Comparison of ENCODE assay signal across 8 mouse cellular contexts in genomic region chr4:108878963-108879822, GRCm38 (mm10). TPM values are rescaled to one million over a fixed set of nuclear protein-coding genes. Genes with fewer than 3 reads are reported as not detected.
DNase-seq lines count a peak whose midpoint lies in the region; ATAC-seq lines count a peak whose summit lies in the region.

Rab3b (plus strand) TSS chr4:108879063.

- peak; percentile 91 for ATAC-seq in megakaryocyte, adult 5-6 weeks (ENCODE audit: poor library complexity, severe bottlenecking)

- peak; percentile 28 for DNase-seq in adrenal gland, adult 8-10 months
- peak; percentile 24 to 49 for DNase-seq in cerebellum, postnatal 4 days (ENCODE audit: low spot score in 2 of 2)
- DNase-seq in gastrocnemius, adult 18-20 months (ENCODE audit: low spot score) = peak; percentile 33
- DNase-seq in induced T-regulatory cell, adult 2 months (ENCODE audit: low read depth) = peak; percentile 67
- peak; percentile 6 to 24 for DNase-seq in left cerebral cortex, adult 8-10 months (ENCODE audit: low spot score in 2 of 2)
- DNase-seq in right cerebral cortex, postnatal 10 days (ENCODE audit: low spot score in 2 of 2) = peak; percentile 70 to 77
- peak; percentile 47 to 51 for DNase-seq in urinary bladder, postnatal 36 days (ENCODE audit: low spot score in 2 of 2)

RNA-seq across cellular contexts. Expression of gene Rab3b, which starts in this region (rescaled TPM):
- total RNA-seq in adrenal gland, adult 8-10 months (2022) = 10 to 100 TPM; 46.9 to 74.2 (median 55.2) TPM
- under 1 TPM; 0.14 to 0.21 TPM for total RNA-seq in gastrocnemius, adult 18-20 months (2021)
- total RNA-seq in left cerebral cortex, adult 8-10 months (2022) = 10 to 100 TPM; 79.8 to 85.4 (median 84.3) TPM
- 0.82 TPM in 1 of 2 replicates, not detected in the other for total RNA-seq in megakaryocyte, adult 5-6 weeks (2015)
- 0.95 TPM in 1 of 2 replicates, not detected in the other for total RNA-seq in megakaryocyte, adult 5-6 weeks (2017)

Comparison
In these comparisons a context has a peak if more than half of its experiments do, and no peak if none do; other contexts are left out.
1. Peak in every context shown above with its lines: DNase-seq and ATAC-seq.
2. RNA of gene Rab3b (total RNA-seq): 79.8 to 85.4 TPM in left cerebral cortex, adult 8-10 months and 46.9 to 74.2 TPM in adrenal gland, adult 8-10 months; 0.82 to 0.95 TPM in megakaryocyte, adult 5-6 weeks and 0.14 to 0.21 TPM in gastrocnemius, adult 18-20 months; every median in the first group is over 10 times any median in the second.
3. Peak in DNase-seq in gastrocnemius, adult 18-20 months; RNA of the gene not detected or under 1 TPM.
4. Peak in ATAC-seq in megakaryocyte, adult 5-6 weeks; RNA of the gene not detected or under 1 TPM.
5. DNase-seq: peak in every context shown above with its lines; median percentile 74 in right cerebral cortex, postnatal 10 days; 67 in induced T-regulatory cell, adult 2 months; 49 in urinary bladder, postnatal 36 days; 36 in cerebellum, postnatal 4 days; 33 in gastrocnemius, adult 18-20 months; 28 in adrenal gland, adult 8-10 months; 15 in left cerebral cortex, adult 8-10 months.